Comparison of ENCODE assay signal across 9 mouse cellular contexts in the genomic region with DNA sequence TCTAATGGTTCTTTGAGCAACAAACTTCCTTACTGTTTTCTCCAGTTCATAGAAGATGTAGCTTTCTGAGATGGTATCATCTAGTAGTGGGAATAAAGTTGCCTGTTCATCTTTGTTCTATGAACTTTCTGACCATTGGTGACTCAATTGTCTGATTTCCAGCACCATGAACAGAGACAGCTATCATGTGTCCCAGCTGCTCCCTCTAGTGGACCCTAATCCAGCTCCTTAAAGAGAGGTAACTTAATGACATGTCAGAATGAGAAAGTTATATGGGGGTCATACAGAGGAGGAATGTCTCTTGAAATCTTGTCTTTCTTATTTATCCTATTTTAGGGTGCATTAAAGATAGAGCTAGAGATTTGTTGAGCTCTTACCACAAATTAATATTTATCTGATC.
DNase-seq lines count a peak whose midpoint lies in the region; ATAC-seq lines count a peak whose summit lies in the region.
"Had no signal": no experiment of that assay in that cellular context is flagged by ENCODE, and none has a peak within 500 bp of the region (broad histone marks: within the 10 kb centered on the region; RNA-seq: fewer than 3 reads in every experiment).

No protein-coding gene starts in this region.

- no peaks in the 10 kb centered on the region for H3K9me3 ChIP-seq in forebrain, embryonic 12.5 days
- H3K9me3 ChIP-seq in forebrain, embryonic 16.5 days (ENCODE audit: control insufficient read depth, low read length), result no peaks in the 10 kb centered on the region
- H3K9me3 ChIP-seq: neural tube, embryonic 12.5 days had no signal

- no peak overlapping the region for H3K27ac ChIP-seq in forebrain, embryonic 12.5 days
- no peak overlapping the region for H3K27ac ChIP-seq in forebrain, embryonic 16.5 days (ENCODE audit: low read length)
- H3K27ac ChIP-seq: neural tube, embryonic 12.5 days had no signal

- H3K4me1 ChIP-seq in forebrain, embryonic 12.5 days, result no peaks in the 10 kb centered on the region
- H3K4me1 ChIP-seq in forebrain, embryonic 16.5 days (replicated peaks; ENCODE audit: control insufficient read depth, insufficient read depth, low read length), result no peaks in the 10 kb centered on the region
- H3K4me1 ChIP-seq: neural tube, embryonic 12.5 days had no signal

- H3K36me3 ChIP-seq in forebrain, embryonic 12.5 days (replicated peaks), result no peaks in the 10 kb centered on the region
- H3K36me3 ChIP-seq in forebrain, embryonic 16.5 days (ENCODE audit: control insufficient read depth, insufficient read depth), result no peaks in the 10 kb centered on the region
- H3K36me3 ChIP-seq: neural tube, embryonic 12.5 days had no signal

- H3K27me3 ChIP-seq in forebrain, embryonic 12.5 days, result no peaks in the 10 kb centered on the region
- no peaks in the 10 kb centered on the region for H3K27me3 ChIP-seq in forebrain, embryonic 16.5 days (replicated peaks; ENCODE audit: control insufficient read depth, insufficient read depth, low read length)
- H3K27me3 ChIP-seq: neural tube, embryonic 12.5 days had no signal

- peak; percentile 2 for DNase-seq in lung, postnatal 10 days
- DNase-seq in lung, postnatal 14 days, result no peak
- peak; percentile 40 to 57 for DNase-seq in adrenal gland, postnatal 36 days
- peak; percentile 6 for DNase-seq in layer of hippocampus, adult 9-11 months
- no peak for DNase-seq in heart, adult 8-10 months (ENCODE audit: low spot score)
- no peak for DNase-seq in ovary, postnatal 10 days (ENCODE audit: low spot score)

- H3K4me2 ChIP-seq in forebrain, embryonic 12.5 days, result no peak overlapping the region
- no peak overlapping the region for H3K4me2 ChIP-seq in forebrain, embryonic 16.5 days (ENCODE audit: low read length)
- H3K4me2 ChIP-seq: neural tube, embryonic 12.5 days had no signal

- ATAC-seq in forebrain, embryonic 12.5 days (ENCODE audit: low FRiP score), result 0 out of 2 replicates have a peak, but pooled peaks have one; percentile 53
- ATAC-seq in forebrain, embryonic 16.5 days, result no peak

- no peak overlapping the region for H3K9ac ChIP-seq in forebrain, embryonic 12.5 days
- H3K9ac ChIP-seq in forebrain, embryonic 16.5 days (replicated peaks; ENCODE audit: low read depth, low read length), result no peak overlapping the region
- H3K9ac ChIP-seq: neural tube, embryonic 12.5 days had no signal

- H3K4me3 ChIP-seq in forebrain, embryonic 12.5 days (replicated peaks), result no peak overlapping the region
- no peak overlapping the region for H3K4me3 ChIP-seq in forebrain, embryonic 16.5 days (replicated peaks; ENCODE audit: low read length)
- H3K4me3 ChIP-seq: neural tube, embryonic 12.5 days had no signal

Comparison
In these comparisons a context has a peak if more than half of its experiments do, and no peak if none do; other contexts are left out.
1. DNase-seq: peak in lung, postnatal 10 days (single experiment), adrenal gland, postnatal 36 days (2 of 2) and layer of hippocampus, adult 9-11 months (single experiment); none in lung, postnatal 14 days (single experiment), heart, adult 8-10 months (single experiment) and ovary, postnatal 10 days (single experiment).